Mouse (Mus musculus) brain, embryonic 14.5 days (tissue): Measurements from ENCODE around the gene Ltbp1. TPM values are rescaled to one million over a fixed set of nuclear protein-coding genes. Genes with fewer than 3 reads are reported as not detected.

ENCODE experiments used
- DNase-seq: peaks from one replicate; pipeline ENCODE4 v3.0.0-alpha.2; 2011; ENCODE audit warnings: low read depth
- CTCF ChIP-seq: fragments of 200-500 bp; IDR thresholded peaks from 2 replicates; pipeline ENCODE4 v1.5.1; 2012; ENCODE audit warnings: inconsistent platforms, mild to moderate bottlenecking, moderate library complexity, borderline replicate concordance; ENCODE audit not compliant: insufficient read depth, insufficient read length; ENCODE audit errors: extremely low read depth
- POLR2A ChIP-seq: fragments of 200-500 bp; IDR thresholded peaks from 2 replicates; pipeline ENCODE4 v1.6.1; 2012; ENCODE audit warnings: mild to moderate bottlenecking, inconsistent platforms, borderline replicate concordance; ENCODE audit not compliant: poor library complexity, insufficient read depth, insufficient read length, severe bottlenecking; ENCODE audit errors: extremely low read depth
- polyA plus RNA-seq: library from polyadenylated mRNA; depleted of rRNA; stranded (reverse); fragments of >200 nt; gene quantifications from 2 replicates; pipeline ENCODE4 v1.2.3, GENCODE M21; 2012

Ltbp1 gene
- polyA plus RNA-seq, 1 experiment = 4.2 TPM

DNA sequence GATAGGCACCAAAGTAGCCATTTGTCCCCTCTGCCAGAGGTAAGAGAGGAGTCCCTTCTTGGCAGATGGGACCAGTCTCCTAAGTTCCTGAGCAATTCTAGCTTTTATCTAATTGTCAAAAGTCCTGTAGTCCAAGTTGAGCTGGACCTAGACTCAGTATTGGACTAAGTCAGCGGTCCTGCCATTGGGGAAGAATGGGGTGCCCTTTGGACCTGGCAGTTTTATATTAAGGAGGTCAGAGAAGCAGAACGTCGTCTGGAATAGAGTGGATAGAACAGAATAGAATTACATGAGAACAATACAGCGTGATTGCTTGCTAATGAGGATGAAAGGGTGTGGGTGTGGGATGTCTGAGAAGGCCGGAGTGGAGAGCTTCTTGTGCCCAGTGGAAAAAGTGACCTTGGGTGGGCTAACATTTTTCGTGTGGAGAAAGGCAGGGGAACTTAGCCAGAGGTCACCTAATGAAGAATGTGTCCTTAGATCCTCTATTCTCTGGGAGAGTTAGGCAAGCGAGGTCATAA lies 167.4 kb downstream of the Ltbp1 start:
- TF ChIP-seq CTCF = no peak
- no peak for TF ChIP-seq POLR2A
- DNase-seq = no peak

DNA sequence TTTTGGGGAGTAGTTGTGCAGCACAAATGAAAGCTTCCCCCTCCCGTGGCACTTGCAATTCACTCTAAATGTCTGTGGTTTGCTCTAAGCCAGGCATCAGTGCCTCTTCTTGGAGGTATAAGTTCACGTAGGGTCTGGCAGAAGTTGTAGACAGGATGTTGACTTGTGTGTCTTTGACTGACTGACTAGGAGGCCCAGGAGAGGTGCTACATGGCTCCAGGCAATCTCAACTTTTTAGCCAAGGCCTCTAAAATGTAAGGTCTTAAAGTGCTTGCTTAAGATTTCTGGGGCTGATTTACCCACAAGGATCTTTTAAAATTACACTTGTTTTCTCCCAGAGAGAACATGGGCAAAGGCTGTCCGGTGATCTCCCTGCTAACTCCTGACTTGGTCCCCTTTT lies 169.1 kb downstream of the Ltbp1 start:
- TF ChIP-seq CTCF = no peak
- TF ChIP-seq POLR2A = no peak
- DNase-seq = no peak

DNA sequence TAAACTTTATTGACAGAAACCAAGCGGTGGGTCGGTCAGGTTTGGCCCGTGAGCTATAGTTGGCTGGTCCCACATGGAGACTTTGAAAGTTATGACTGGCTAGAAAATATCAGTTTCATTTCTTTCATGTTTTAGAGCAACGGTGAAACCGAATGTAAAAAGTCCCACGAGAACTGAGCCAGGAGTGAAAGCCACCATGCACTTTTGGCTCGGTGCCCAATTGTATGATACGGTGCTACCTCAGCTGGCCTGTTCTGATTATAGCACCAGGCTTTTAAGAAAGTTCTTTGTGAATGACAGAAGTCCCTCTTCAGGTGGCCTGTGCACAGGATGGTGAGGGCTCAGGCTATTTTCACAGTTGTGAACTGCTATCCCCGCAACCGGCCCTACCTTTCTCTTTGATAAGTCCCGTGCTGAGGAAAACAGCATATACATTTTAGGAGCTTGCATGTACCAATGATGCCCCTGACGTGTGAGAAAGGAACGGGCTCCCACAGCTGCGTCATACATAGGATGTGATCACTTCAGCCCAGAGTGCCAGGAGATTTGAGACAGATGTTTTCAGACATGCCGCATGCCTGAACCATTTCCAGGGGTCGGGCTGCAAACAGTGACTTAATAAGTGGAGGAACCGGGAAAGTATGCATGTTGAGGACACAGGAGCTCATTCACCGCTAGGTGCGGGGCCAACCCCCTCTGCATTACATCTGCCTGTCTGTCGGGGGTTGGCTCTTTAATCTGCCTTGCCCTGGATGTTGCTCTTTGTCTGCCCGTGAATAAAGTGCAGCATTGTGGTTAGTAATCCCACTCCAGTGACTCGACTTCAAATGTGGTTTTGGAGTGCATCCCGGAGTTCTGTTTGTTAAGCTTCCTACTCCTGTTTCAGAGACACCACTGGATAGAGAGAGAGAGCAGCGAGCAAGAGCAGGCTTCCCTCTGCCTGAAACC lies 172.8 kb downstream of the Ltbp1 start:
- TF ChIP-seq POLR2A (no peak), CTCF (0 out of 2 replicates have a peak, but pooled peaks have one; percentile 23)
- peak; percentile 83 for DNase-seq

DNA sequence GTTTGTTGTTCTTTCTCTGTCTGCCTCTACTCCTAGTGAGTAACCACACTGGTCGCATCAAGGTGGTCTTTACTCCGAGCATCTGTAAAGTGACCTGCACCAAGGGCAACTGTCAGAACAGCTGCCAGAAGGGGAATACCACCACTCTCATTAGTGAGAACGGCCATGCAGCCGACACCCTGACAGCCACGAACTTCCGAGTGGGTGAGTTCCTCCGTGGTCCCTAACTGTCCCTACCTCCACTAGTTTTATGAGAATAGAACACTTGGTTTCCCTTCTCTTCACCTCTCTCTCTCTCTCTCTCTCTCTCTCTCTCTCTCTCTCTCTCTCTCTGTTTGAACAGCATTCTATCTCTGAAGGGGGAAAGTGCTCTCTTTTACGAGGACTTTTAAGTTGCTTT lies 173.6 kb downstream of the Ltbp1 start:
- DNase-seq = no peak
- TF ChIP-seq CTCF = no peak
- TF ChIP-seq POLR2A = no peak

DNA sequence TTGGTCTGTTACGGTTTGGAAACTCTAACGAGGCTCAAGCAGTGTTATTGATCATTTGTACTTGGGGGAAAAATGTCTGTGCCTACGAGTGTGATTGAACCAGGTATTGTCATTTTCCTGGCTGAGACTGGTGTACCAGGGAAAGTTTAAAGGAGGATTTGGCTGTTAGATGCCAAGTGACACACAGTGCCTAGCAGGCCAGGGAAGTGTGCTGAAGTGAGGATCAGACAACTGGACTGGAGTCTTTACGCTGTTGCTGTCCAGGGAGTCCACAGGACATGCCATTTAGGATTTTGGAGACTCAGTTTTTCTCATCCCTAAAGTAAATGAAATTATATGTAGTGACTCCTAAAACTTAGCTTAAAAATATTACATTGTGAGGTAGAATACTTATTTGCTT lies 174.9 kb downstream of the Ltbp1 start:
- TF ChIP-seq POLR2A = no peak
- TF ChIP-seq CTCF = no peak
- DNase-seq = no peak

DNA sequence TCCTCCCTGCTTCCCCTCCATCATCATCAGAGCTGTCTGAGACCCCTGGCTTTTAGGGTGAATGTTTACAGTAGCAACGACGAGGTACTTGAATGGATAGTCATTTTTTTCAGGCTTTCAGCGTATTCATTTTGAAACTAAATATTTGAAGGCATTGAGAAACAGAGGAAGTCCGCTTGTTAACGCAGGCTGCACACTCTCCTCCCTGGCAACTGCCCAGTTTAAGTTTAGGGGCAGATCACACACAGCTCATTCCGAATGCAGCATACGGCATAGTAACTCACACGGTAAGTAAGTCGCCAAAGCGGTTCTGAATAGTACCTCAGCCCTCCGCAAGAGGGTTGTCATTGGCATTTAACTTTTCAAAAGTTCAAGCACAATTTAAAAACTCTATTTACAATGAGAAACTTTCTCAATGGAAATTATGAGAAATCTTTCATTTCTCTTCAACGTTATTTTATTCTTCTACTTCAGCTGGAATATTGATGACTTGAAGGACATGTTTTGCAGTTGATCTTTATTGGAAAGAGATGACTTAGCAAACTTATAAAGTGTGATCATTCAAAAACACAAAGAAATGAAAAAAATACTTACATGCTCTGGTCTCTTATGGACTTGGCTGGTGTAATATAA lies 175.7 kb downstream of the Ltbp1 start:
- TF ChIP-seq CTCF (no peak), POLR2A (no peak)
- peak; percentile 35 for DNase-seq

DNA sequence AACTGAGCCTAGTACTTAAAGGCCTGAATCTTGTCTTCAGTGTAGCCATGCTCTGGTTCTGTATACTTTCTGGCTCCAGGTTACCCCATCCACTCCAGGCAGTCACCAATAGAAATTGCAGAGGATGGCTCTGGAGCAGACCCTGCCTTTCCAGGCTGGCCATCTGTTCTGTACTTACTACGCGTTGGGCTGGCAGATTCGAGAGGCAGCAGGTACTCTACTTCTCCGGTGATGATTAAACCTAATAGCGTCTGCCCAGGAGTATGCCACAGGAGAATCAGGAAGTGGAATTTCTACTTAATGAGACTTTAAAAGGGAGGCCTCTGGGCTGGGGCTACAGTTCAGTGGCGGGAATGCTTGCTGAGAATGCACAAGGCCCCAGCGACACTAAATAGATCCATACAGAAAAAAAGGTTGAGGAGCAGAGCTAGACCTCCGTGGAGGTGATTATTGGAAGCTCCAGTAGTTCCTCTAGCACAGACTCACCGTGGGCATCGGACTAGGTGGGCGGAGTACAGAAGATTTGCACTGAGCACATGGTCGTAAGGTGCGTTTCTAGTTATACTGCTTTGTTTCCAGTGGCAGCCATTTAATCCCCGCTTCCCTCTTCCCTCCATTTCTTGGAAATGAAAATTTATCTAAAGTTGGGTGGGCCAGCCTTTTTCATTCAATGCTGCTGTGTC lies 177.1 kb downstream of the Ltbp1 start:
- peak; percentile 5 for DNase-seq
- TF ChIP-seq CTCF (no peak), POLR2A (no peak)

DNA sequence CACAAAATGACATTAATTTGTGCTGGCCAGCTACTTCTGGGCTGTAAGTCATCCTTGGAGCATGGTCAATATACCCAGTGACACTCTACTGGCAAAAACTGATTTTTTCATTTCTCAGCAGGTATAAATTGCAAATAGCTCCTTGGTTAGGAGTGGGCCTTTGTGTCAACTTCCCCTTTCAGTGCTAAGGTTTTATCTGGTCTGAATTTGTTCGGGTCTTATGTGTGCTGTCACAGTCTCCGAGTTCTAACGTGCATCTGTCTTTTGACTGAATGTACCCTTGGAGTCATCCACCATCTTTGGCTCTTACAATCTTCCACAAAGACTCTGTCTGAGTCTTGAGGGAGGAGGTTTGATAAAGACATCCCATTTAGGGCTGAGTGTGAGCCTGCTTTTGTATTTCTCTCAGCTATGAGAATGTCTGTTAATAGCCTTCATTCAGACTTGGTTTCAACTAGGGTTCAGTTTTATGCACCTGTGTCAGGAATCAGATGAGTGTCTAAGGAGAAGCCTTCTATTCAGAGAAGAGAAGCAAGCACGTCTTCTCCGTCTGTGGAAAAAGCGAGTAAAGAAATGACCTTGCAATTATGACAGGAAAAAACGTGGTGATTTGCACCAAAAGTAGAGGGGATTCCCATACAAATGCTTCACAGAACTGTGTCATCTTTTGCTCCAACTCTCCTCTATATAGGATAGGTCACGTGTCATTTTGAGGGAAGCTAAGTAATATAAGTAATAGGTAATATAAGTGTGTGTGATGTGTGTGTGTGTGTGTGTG lies 181.6 kb downstream of the Ltbp1 start:
- DNase-seq = no peak
- TF ChIP-seq POLR2A = no peak
- TF ChIP-seq CTCF = no peak

DNA sequence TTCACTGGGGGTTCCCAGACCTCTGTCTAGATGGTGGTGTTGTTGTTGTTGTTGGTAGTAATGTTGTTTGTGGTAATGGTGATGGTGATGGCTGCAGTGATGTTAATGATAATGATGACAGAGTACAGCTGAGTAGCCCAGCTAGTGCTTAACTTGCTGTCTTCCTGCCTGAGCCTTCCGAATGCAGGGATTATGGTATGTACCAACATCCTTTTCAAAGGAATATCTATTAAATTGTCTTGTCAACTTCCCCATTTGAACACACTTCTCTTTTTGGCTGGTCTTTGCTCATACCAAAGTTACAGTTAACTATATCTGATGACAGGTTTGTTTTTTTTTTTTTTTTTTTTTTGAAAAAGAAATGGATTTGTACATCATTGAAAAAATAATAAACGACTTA lies 191.6 kb downstream of the Ltbp1 start:
- TF ChIP-seq POLR2A (no peak), CTCF (no peak)
- no peak for DNase-seq

DNA sequence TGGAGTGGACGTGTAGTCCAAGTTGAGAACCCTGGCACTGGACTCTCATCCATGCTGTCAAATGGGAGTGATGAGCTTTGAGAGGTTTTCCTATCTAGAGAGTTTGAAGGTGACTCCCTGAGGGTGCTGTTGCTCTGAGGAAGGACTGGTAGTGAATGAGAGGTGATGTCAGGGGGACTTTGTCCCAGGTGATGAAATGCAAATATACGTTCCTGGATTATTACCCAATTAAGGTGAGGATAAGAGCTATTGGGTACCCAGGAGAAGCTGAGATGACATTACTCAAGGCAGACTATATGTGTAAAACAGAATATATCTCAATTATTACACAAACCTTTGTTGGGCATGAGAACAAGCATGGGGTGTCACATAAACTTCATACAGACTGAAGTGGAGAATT lies 193.4 kb downstream of the Ltbp1 start:
- TF ChIP-seq CTCF = no peak
- TF ChIP-seq POLR2A = no peak
- DNase-seq = no peak
